Mouse (Mus musculus): ENCODE data around the gene Clpp. TPM values are rescaled to one million over a fixed set of nuclear protein-coding genes. Genes with fewer than 3 reads are reported as not detected.

Gene Clpp
- total and polyA plus RNA-seq, 3 experiments: 72.1 to 155 (median 84.9) TPM

GRCm38 (mm10) chr17:57020960-57021359, 30.9 kb downstream of the Clpp start:
- WGBS: 87% methylated on average over 5 of the region's 5 CpGs
- Histone ChIP-seq H3K27ac (no peak overlapping the region), H3K4me1 (ENCODE audit: control insufficient read depth, insufficient read depth, low read length) (no peaks in the 10 kb centered on the region), H3K9ac (ENCODE audit: low read depth, low read length) (no peak overlapping the region), H3K27me3 (ENCODE audit: control insufficient read depth, insufficient read depth, low read length) (no peaks in the 10 kb centered on the region), H3K79me2 (replicated peaks; ENCODE audit: control insufficient read depth, insufficient read depth, low read length) (no peaks in the 10 kb centered on the region), H3K36me3 (ENCODE audit: control insufficient read depth, insufficient read depth, low read length) (no peaks in the 10 kb centered on the region), H3K4me3 (no peak overlapping the region)
- intact Hi-C loops (cut with DNase I): no loop called here
- TF ChIP-seq POLR2A (IDR thresholded peaks at IDR 0.05; ENCODE audit: insufficient read depth, low read depth, low read length) (no peak), CTCF (IDR thresholded peaks at IDR 0.05) (no peak), EP300 (IDR thresholded peaks at IDR 0.05; ENCODE audit: insufficient read depth, low read depth, low read length) (no peak)
- DNase-seq: no peak

- no peaks in the 10 kb centered on the region for H3K36me3 ChIP-seq (ENCODE audit: control insufficient read depth, insufficient read depth, low read length)
These were observed 37.4 kb downstream of the Clpp start for GRCm38 (mm10) chr17:57027471-57027870.

GRCm38 (mm10) chr17:57029691-57030090, 39.6 kb downstream of the Clpp start:
- 20% methylated on average over 8 of the region's 8 CpGs for WGBS
- Histone ChIP-seq H3K79me2 (replicated peaks; ENCODE audit: control insufficient read depth, insufficient read depth, low read length) (peaks cover 2% of the 10 kb centered on the region), H3K4me3 (peak overlapping the region; percentile 59; the same call in 1 of the 2 replicates), H3K4me1 (ENCODE audit: control insufficient read depth, insufficient read depth, low read length) (peaks cover 4% of the 10 kb centered on the region; the same call in 1 of the 2 replicates), H3K9ac (ENCODE audit: low read depth, low read length) (0 out of 2 replicates have a peak overlapping the region, but pooled peaks have one; percentile 2), H3K27me3 (ENCODE audit: control insufficient read depth, insufficient read depth, low read length) (no peaks in the 10 kb centered on the region), H3K27ac (no peak overlapping the region), H3K36me3 (ENCODE audit: control insufficient read depth, insufficient read depth, low read length) (no peaks in the 10 kb centered on the region)
- peak in 1 of 2 experiments; percentile 20 for DNase-seq
- intact Hi-C loops (cut with DNase I): loop anchor here (2.0 kb wide), 1 partner anchor 39 kb away; the partner anchor contains the start of gene Clpp
- no peak for TF ChIP-seq EP300 (IDR thresholded peaks at IDR 0.05; ENCODE audit: insufficient read depth, low read depth, low read length)
- no peak for TF ChIP-seq POLR2A (IDR thresholded peaks at IDR 0.05; ENCODE audit: insufficient read depth, low read depth, low read length)
- TF ChIP-seq CTCF (IDR thresholded peaks at IDR 0.05): no peak

More at GRCm38 (mm10) chr17:57027471-57027870, 37.4 kb downstream of the Clpp start:
- DNase-seq: no peak
- Histone ChIP-seq H3K9ac (ENCODE audit: low read depth, low read length) (no peak overlapping the region), H3K27me3 (ENCODE audit: control insufficient read depth, insufficient read depth, low read length) (no peaks in the 10 kb centered on the region), H3K79me2 (replicated peaks; ENCODE audit: control insufficient read depth, insufficient read depth, low read length) (peaks cover 2% of the 10 kb centered on the region), H3K4me1 (ENCODE audit: control insufficient read depth, insufficient read depth, low read length) (peaks cover 4% of the 10 kb centered on the region; the same call in 1 of the 2 replicates), H3K4me3 (no peak overlapping the region), H3K27ac (no peak overlapping the region)
- intact Hi-C loops (cut with DNase I): no loop called here
- 85% methylated on average over 4 of the region's 4 CpGs for WGBS
- no peak for TF ChIP-seq EP300 (IDR thresholded peaks at IDR 0.05; ENCODE audit: insufficient read depth, low read depth, low read length)
- no peak for TF ChIP-seq POLR2A (IDR thresholded peaks at IDR 0.05; ENCODE audit: insufficient read depth, low read depth, low read length)
- TF ChIP-seq CTCF (IDR thresholded peaks at IDR 0.05): no peak

DNA sequence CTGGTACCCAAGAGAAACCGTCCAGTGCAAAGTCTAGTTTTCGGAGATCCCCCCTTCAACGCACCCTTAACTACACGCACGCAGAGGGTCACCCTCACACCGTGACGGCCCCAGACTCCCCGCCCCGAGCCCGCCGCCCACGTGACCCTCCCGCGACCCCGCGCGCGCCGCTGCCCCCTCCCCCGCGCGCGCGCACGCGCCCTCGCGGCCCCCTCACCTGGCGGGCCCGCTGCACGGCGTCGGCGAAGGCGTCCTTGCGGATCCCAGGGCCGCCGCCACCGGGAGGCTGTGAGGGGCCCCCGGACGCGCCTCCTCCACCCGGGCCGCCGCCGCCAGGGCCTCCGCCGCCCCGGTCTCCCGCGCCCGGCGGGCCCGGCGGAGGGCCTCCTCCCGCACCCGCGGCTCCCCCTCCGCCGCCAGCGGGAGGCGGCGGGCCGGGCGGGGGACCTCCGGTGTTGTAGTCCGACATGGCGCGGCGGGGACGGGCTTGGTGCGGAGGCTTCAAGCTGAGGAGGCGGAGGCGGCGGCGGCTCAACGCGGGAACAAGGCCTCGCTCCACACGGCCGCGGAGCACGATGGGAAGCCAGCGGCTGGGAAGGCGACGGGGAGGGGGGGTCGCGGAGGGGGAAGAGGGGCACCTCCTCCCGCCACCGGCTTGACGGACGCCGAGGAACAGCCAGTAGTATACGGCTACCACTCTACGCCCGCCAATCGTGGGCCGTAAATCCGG, 41.0 kb downstream of the Clpp start, which contains the start of gene Khsrp:
TSS of gene Khsrp (minus strand) at position 592 of the 730 bp plus-strand sequence.
- WGBS: under 1% methylated on average over 89 of the region's 99 CpGs
- DNase-seq: no peak

GRCm38 (mm10) chr17:57031661-57032420, 41.7 kb downstream of the Clpp start:
- intact Hi-C loops (cut with DNase I): loop anchor here (1.0 to 2.0 kb wide), 3 partner anchors 21 to 41 kb away; partner anchors contain the start of genes Clpp, Gm17949 and Gtf2f1
- Histone ChIP-seq H3K27ac (peak overlapping the region; percentile 84), H3K36me3 (ENCODE audit: control insufficient read depth, insufficient read depth, low read length) (no peaks in the 10 kb centered on the region), H3K9ac (ENCODE audit: low read depth, low read length) (peak overlapping the region; percentile 54), H3K79me2 (replicated peaks; ENCODE audit: control insufficient read depth, insufficient read depth, low read length) (peaks cover 2% of the 10 kb centered on the region), H3K4me3 (peak overlapping the region; percentile 50), H3K4me1 (ENCODE audit: control insufficient read depth, insufficient read depth, low read length) (peaks cover 4% of the 10 kb centered on the region; the same call in 1 of the 2 replicates), H3K27me3 (ENCODE audit: control insufficient read depth, insufficient read depth, low read length) (no peaks in the 10 kb centered on the region)
- peak; percentile 98 to 100 for DNase-seq
- WGBS: under 1% methylated on average over 38 of the region's 38 CpGs
- TF ChIP-seq POLR2A (IDR thresholded peaks at IDR 0.05; ENCODE audit: insufficient read depth, low read depth, low read length): peak; percentile 95
- peak; percentile 24 for TF ChIP-seq CTCF (IDR thresholded peaks at IDR 0.05)
- peak; percentile 66; the same call in 1 of the 2 replicates for TF ChIP-seq EP300 (IDR thresholded peaks at IDR 0.05; ENCODE audit: insufficient read depth, low read depth, low read length)

More for the DNA sequence above, 41.0 kb downstream of the Clpp start, which contains the start of gene Khsrp:
- peak within 1 kb of the TSS; percentile 90 for H3K9ac ChIP-seq (ENCODE audit: low read depth, low read length)
- peak; percentile 63; the same call in 1 of the 2 replicates for TF ChIP-seq POLR2A (IDR thresholded peaks at IDR 0.05; ENCODE audit: insufficient read depth, low read depth, low read length)
- TF ChIP-seq CTCF (IDR thresholded peaks at IDR 0.05): no peak
- TF ChIP-seq EP300 (IDR thresholded peaks at IDR 0.05; ENCODE audit: insufficient read depth, low read depth, low read length): no peak
- peak within 1 kb of the TSS; percentile 84 for H3K27ac ChIP-seq
- no peaks in the 10 kb centered on the region for H3K27me3 ChIP-seq (ENCODE audit: control insufficient read depth, insufficient read depth, low read length)
- no peaks in the 10 kb centered on the region for H3K36me3 ChIP-seq (ENCODE audit: control insufficient read depth, insufficient read depth, low read length)
- H3K4me3 ChIP-seq: peak within 1 kb of the TSS; percentile 59
- peaks cover 2% of the 10 kb centered on the region for H3K79me2 ChIP-seq (replicated peaks; ENCODE audit: control insufficient read depth, insufficient read depth, low read length)
- peaks cover 4% of the 10 kb centered on the region; the same call in 1 of the 2 replicates for H3K4me1 ChIP-seq (ENCODE audit: control insufficient read depth, insufficient read depth, low read length)
- intact Hi-C loops (cut with DNase I): loop anchor here (1.0 to 2.0 kb wide), 2 partner anchors 20 to 40 kb away; partner anchors contain the start of genes Clpp, Gm17949 and Gtf2f1
